Mouse (Mus musculus) hindbrain, embryonic 15.5 days (tissue): ENCODE data around the gene Tescl. TPM values are rescaled to one million over a fixed set of nuclear protein-coding genes. Genes with fewer than 3 reads are reported as not detected.
A peak's percentile ranks its signal among the peaks of the same experiment; 100 is the strongest.

Experiments
- ATAC-seq: fragments of 200-750 bp; cut with Nextera tagmentation; 2 replicates; pipeline ENCODE4 v1.8.0; 2017; ENCODE audit warnings: low read depth, moderate number of reproducible peaks, moderate TSS enrichment; ENCODE audit not compliant: low FRiP score
- H3K27ac ChIP-seq: fragments of 300-500 bp; sonication (generic); replicated peaks from 2 replicates; pipeline ENCODE4 v1.5.1; 2015; ENCODE audit warnings: mild to moderate bottlenecking, inconsistent platforms
- H3K27me3 ChIP-seq: fragments of 300-500 bp; sonication (generic); 2 replicates; pipeline ENCODE4 v1.6.1; 2015; ENCODE audit warnings: control low read depth, inconsistent platforms
- H3K36me3 ChIP-seq: fragments of 300-500 bp; sonication (generic); 2 replicates; pipeline ENCODE4 v1.6.1; 2015; ENCODE audit warnings: control low read depth, inconsistent platforms
- H3K4me1 ChIP-seq: fragments of 300-500 bp; sonication (generic); replicated peaks from 2 replicates; pipeline ENCODE4 v1.6.1; 2015; ENCODE audit warnings: control low read depth, inconsistent platforms
- H3K4me2 ChIP-seq: fragments of 300-500 bp; sonication (generic); 2 replicates; pipeline ENCODE4 v1.6.1; 2015; ENCODE audit warnings: moderate library complexity, mild to moderate bottlenecking, inconsistent platforms
- H3K4me3 ChIP-seq: fragments of 300-500 bp; sonication (generic); 2 replicates; pipeline ENCODE4 v1.5.1; 2015; ENCODE audit warnings: mild to moderate bottlenecking, inconsistent platforms
- H3K9ac ChIP-seq: fragments of 300-500 bp; sonication (generic); 2 replicates; pipeline ENCODE4 v1.6.1; 2015; ENCODE audit warnings: inconsistent platforms
- H3K9me3 ChIP-seq: fragments of 300-500 bp; sonication (generic); 2 replicates; pipeline ENCODE4 v1.6.1; 2016; ENCODE audit warnings: control low read depth, inconsistent platforms
- WGBS: fragments of 180-500 bp; shearing (Covaris S2); methylation state at CpG from one replicate; pipeline ENCODE4 v1.1.7; 2015; 5-methylcytosine and 5-hydroxymethylcytosine counted together
- polyA plus RNA-seq: library from polyadenylated mRNA; unstranded; fragments of >200 nt; fragmentation: Nextera tagmentation; extraction: Ambion mirVana; gene quantifications from 2 replicates; pipeline ENCODE4 v1.2.1, GENCODE M21; 2015

Gene Tescl
- polyA plus RNA-seq, 1 experiment from 2014 or later = 0.23 TPM

DNA sequence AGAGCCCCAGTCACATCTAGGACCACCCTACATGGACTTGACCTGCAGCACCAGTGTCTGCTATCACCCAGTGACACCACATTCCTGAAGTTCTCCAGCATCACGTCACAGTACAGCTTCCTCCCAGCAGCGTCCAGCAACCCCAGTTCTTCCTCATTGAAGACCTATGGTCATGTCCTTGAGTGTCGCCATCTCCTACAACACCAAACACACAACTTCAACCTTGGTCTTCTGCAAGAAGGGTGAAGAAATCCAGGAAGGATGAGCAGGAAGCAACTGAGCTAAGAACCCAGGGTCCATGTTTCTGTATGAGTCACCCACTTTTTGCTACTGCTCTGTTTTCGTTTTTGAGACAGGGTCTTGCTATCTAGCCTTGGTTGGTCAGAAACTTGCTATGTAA, 11.1 kb downstream of the Tescl start:
- H3K27ac ChIP-seq = no peak overlapping the region
- H3K4me1 ChIP-seq = peaks cover 14% of the 10 kb centered on the region
- ATAC-seq = no peak
- H3K36me3 ChIP-seq = no peaks in the 10 kb centered on the region
- 0 out of 2 replicates have a peak, but pooled peaks cover 2% of the 10 kb centered on the region for H3K27me3 ChIP-seq
- H3K4me2 ChIP-seq = no peak overlapping the region
- no peak overlapping the region for H3K4me3 ChIP-seq
- H3K9ac ChIP-seq = no peak overlapping the region
- 84% methylated on average over 4 of the region's 4 CpGs for WGBS
- H3K9me3 ChIP-seq = no peaks in the 10 kb centered on the region

DNA sequence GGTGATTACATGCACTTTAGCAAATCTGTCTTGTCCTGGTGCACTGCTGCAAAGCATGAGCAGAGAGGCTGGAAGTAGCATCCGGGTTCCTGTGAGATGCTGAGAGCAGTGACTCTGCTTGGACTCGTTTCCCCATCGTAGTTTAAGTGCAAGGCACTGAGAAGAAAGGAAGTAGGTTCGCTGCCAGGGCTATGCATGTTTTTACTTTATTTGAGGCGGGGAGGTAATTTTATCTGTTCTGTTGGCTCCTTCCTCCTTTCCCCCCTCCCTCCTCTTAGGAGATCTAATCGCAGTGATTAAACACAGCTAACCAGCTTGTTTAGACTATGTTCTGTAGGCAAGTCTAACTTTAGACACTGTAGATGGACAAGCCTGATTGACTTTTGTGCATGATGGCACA, 14.8 kb downstream of the Tescl start:
- no peak overlapping the region for H3K9ac ChIP-seq
- WGBS = 76% methylated on average over 6 of the region's 6 CpGs
- H3K4me1 ChIP-seq = peaks cover 17% of the 10 kb centered on the region

DNA sequence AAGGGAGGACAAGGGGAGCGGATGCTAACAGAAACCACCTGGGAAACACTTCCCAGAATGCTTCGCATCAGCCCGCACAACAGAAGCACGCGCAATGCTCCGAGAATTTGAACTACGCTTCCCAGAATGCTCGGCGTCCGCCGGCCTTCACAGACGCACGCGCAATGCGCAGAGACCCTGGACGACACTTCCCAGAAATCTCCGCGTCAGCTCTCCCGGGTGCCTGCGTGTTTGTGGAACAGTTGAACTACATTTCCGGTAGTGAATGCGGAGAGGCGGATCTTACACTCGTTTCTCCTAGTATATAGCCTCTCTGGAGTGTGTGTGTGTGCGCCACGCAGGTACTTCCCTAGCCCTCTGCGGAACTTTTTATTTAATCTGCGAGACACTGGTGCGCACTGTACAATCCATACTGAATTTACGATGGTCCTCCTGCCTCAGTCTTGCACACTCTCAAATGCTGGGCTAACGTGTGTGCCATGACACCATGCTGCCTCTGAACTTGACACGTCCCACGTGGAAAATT, 17.1 kb downstream of the Tescl start, which contains the start of gene Zfp94:
Gene Zfp94, minus strand, starts transcription at position 100 of the 526 bp plus-strand sequence.
- H3K9me3 ChIP-seq = no peaks in the 10 kb centered on the region
- 0 out of 2 replicates have a peak, but pooled peaks cover 2% of the 10 kb centered on the region for H3K27me3 ChIP-seq
- ATAC-seq = peak; percentile 97
- H3K4me1 ChIP-seq = peaks cover 17% of the 10 kb centered on the region
- H3K4me3 ChIP-seq = peak within 1 kb of the TSS; percentile 72
- peaks cover 5% of the 10 kb centered on the region; the same call in 1 of the 2 replicates for H3K36me3 ChIP-seq
- peak within 1 kb of the TSS; percentile 79 for H3K4me2 ChIP-seq
- H3K27ac ChIP-seq = peak within 1 kb of the TSS; percentile 87
- H3K9ac ChIP-seq = peak within 1 kb of the TSS; percentile 73
- WGBS = 1% methylated on average over 33 of the region's 33 CpGs

More for the DNA sequence above, 14.8 kb downstream of the Tescl start:
- ATAC-seq = no peak
- H3K4me2 ChIP-seq = no peak overlapping the region
- H3K27ac ChIP-seq = no peak overlapping the region
- 0 out of 2 replicates have a peak, but pooled peaks cover 2% of the 10 kb centered on the region for H3K27me3 ChIP-seq
- H3K9me3 ChIP-seq = no peaks in the 10 kb centered on the region
- H3K36me3 ChIP-seq = no peaks in the 10 kb centered on the region
- H3K4me3 ChIP-seq = no peak overlapping the region

DNA sequence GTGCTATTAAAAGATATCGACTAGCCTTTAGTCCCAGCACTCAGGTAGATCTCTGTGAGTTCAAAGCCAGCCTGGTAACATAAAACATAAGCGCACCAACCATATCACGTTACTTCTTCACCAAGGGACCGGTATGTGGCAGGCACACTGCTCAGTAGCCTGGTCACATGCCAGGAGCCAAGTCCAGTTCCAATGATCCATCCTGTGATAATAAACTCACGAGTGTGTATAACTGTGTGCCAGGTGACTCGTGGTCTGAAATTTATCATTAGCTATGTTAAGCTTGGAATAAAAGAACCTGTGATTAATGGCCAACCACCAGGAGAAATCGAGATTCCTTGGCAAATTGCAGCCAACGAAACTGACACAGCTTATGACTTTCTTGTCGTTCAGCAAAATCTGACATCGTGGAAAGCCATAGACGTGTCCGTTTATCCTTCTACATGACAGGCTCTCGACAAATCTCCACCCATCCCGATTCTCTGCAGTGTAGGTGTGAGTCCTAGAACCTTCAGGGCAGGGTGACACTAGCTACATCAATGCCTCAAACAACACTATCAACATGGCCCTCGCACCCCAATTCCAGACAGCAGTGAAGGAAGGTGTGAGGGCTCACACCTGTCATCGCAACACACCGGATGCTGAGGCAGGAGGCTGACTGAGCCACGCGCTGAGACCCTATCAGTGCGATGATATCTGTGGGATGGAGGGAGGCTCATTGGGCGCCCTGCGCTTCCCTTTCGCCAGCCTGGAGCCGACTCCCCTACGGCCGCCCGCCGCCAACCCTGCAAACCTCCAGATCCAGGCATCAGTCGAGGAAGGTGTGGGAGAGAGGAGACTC, 17.8 kb downstream of the Tescl start:
- Histone ChIP-seq H3K4me3 (peak overlapping the region; percentile 72), H3K27ac (peak overlapping the region; percentile 87), H3K36me3 (peaks cover 12% of the 10 kb centered on the region), H3K9me3 (no peaks in the 10 kb centered on the region), H3K9ac (peak overlapping the region; percentile 73), H3K4me2 (peak overlapping the region; percentile 79), H3K4me1 (peaks cover 17% of the 10 kb centered on the region), H3K27me3 (0 out of 2 replicates have a peak, but pooled peaks cover 2% of the 10 kb centered on the region)
- WGBS = 28% methylated on average over 29 of the region's 29 CpGs
- ATAC-seq = no peak; the same call in 1 of the 2 replicates

DNA sequence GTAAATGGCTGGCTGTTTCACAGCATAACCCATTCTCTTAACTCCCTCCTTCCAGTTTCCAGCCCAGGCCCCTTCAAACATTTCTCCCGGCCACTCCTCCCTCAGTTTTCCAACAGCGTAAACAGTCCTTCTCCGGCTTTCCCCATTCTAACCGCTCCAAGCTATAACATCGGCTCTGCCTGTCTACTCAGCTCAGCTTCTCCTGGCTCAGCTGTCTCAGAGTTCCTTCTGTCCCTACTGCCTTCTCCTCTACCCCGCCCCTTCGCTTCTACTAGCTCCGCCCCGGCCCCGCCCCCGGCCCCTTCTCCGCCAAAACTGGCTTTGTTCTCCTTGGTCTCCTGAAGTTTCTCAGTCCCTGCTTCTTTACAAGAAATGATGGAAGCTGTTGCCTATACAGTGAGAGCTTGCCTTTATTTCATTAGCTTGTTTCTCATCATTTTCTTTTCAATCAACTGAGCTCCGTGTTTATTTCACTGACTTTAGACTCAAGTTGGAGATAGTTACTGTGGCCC, 32.9 kb downstream of the Tescl start, which contains the start of gene Zfp61:
Gene Zfp61, minus strand, starts transcription at position 462 of the 512 bp plus-strand sequence.
- H3K36me3 ChIP-seq = peaks cover 36% of the 10 kb centered on the region
- H3K27me3 ChIP-seq = no peaks in the 10 kb centered on the region
- peak within 1 kb of the TSS; percentile 92 for H3K27ac ChIP-seq
- peak within 1 kb of the TSS; percentile 82 for H3K9ac ChIP-seq
- peak; percentile 43; the same call in 1 of the 2 replicates for ATAC-seq
- peak within 1 kb of the TSS; percentile 78 for H3K4me3 ChIP-seq
- H3K9me3 ChIP-seq = no peaks in the 10 kb centered on the region
- H3K4me1 ChIP-seq = peaks cover 26% of the 10 kb centered on the region
- WGBS = 2% methylated on average over 13 of the region's 13 CpGs
- peak within 1 kb of the TSS; percentile 88 for H3K4me2 ChIP-seq

DNA sequence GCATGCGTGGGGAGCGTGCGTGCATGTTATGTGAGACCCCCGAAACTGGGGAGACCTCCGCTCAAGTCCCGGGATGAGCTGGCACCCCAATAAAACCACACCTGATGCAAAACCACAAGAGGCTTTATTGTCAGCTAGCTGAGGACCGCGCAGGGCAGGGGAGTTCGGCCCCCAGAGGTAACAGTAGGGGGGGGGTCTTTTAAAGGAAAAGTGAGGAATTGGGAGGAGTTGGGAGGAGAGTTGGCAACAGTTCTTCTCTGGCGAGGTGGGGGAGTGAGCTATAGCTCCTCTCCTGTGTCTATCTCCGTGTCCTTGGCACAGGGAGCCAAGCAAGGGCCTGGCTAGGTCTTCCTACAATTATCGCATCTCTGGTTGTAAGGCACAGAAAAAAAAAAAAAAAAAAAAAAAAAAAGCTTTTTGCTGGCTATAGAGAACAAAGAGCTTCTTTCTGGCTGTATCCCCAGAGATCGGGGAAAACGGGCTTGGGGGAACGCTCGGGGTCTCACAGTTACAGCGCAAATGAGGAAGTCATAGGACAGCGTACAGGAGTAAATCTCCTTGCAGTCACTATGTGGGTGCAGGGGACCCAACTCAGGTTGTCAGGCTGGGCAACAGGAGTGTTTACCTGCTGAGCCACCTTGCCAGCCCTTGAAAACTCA, 33.8 kb downstream of the Tescl start:
- Histone ChIP-seq H3K36me3 (peaks cover 41% of the 10 kb centered on the region), H3K27me3 (no peaks in the 10 kb centered on the region), H3K4me3 (peak overlapping the region; percentile 78), H3K4me1 (peaks cover 26% of the 10 kb centered on the region), H3K4me2 (peak overlapping the region; percentile 88), H3K9me3 (no peaks in the 10 kb centered on the region), H3K27ac (peak overlapping the region; percentile 92), H3K9ac (peak overlapping the region; percentile 82)
- WGBS = under 1% methylated on average over 18 of the region's 18 CpGs
- ATAC-seq = peak; percentile 53

DNA sequence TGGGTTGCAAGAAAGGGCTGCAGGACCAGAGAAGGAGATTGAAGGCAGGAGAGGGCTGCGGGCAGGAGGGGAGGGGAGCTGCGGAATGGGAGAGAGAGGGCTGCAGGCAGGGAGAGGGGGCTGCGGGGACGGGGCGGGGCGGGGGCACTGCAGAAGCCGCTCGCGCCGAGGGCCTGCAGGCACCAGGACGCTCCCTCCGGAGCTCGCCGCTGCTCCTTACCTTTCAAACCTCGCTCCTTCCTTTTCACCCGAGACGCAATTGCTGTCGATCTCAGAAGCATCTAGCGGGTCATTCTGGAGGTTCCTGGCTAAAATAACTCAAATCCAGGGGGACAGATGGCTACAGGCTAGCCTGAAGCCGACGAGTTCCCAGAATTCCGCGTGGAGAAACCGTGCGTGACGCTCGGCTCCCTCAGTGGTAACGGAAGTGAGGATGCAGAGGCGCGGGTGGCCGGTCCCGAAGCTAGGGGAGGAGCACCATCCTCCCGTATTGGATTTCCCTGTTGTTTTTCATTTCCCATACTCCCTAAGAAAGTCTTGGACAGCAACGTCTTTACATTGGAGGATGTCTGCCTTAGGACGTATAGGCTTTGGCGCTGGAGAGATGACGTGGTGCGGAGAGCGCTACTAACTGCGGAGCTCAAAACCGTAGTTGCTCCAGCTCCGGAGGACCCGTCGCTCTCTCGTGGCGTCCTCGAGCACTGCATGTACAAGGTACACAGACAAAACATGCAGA, 34.6 kb downstream of the Tescl start:
- H3K9ac ChIP-seq = peak overlapping the region; percentile 82
- H3K36me3 ChIP-seq = peaks cover 49% of the 10 kb centered on the region
- WGBS = under 1% methylated on average over 46 of the region's 47 CpGs
- no peaks in the 10 kb centered on the region for H3K27me3 ChIP-seq
- peaks cover 26% of the 10 kb centered on the region for H3K4me1 ChIP-seq
- H3K27ac ChIP-seq = peak overlapping the region; percentile 92
- peak overlapping the region; percentile 78 for H3K4me3 ChIP-seq
- H3K4me2 ChIP-seq = peak overlapping the region; percentile 88
- ATAC-seq = peak; percentile 92
- H3K9me3 ChIP-seq = no peaks in the 10 kb centered on the region

DNA sequence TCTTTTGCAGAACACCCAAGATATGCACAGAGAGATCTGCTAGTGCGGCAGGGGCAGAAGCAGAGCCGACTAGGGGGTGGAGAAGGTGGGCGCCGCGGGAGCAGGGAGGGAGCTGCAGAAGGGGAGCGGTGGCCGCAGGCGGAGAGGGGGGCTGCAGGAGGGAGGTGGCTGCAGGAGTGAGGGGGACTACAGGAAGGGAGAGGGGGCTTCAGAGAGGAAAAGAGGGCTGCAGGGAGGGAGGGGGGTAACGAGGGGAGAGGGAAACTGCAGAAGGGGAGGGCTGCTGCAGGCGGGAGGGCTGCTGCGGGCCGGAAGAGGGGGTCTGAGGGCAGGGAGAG, 35.1 kb downstream of the Tescl start:
- H3K4me2 ChIP-seq = peak overlapping the region; percentile 88
- WGBS = 0% methylated on average over 12 of the region's 12 CpGs
- peaks cover 52% of the 10 kb centered on the region for H3K36me3 ChIP-seq
- H3K4me1 ChIP-seq = peaks cover 26% of the 10 kb centered on the region
- no peaks in the 10 kb centered on the region for H3K27me3 ChIP-seq
- no peaks in the 10 kb centered on the region for H3K9me3 ChIP-seq
- H3K4me3 ChIP-seq = peak overlapping the region; percentile 78
- peak; percentile 50 for ATAC-seq
- H3K27ac ChIP-seq = peak overlapping the region; percentile 92
- peak overlapping the region; percentile 82 for H3K9ac ChIP-seq

DNA sequence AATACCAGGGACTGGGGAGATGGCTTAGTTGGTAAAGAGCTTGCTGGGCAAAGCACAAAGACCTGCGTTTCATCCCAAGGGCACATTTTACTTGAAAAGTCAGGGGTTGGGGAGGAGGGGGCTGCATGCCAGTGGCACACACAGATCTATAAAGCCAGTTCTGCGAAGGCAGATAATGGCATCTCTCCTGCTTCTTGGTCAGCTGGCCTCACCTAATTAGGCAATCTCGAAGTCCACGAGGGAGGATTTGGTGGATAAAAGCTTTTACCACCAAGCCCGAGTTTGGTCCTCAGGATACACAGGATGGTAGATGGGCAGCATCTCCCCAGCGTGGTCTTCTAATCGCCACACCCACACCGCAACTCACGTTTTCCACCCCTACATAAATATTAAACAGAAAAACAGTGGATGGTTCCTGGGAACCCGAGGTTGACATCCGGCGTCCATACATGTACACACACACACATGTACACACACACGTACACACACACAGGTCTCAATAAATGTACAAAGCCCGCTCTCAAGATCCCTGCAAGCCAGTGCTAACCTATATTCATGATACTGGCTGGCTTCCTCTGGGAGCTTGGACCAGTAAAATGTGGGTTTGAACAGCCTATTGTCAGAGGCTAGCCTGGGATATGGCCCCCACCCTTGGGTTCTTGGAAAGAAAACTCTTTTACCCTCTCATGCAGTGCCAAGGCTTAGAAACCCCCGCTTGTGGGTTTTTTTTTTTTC, 36.2 kb downstream of the Tescl start:
- Histone ChIP-seq H3K4me3 (peak overlapping the region; percentile 78), H3K4me1 (peaks cover 26% of the 10 kb centered on the region), H3K27ac (0 out of 2 replicates have a peak overlapping the region, but pooled peaks have one; percentile 92), H3K27me3 (no peaks in the 10 kb centered on the region), H3K36me3 (peaks cover 50% of the 10 kb centered on the region), H3K4me2 (peak overlapping the region; percentile 88), H3K9ac (0 out of 2 replicates have a peak overlapping the region, but pooled peaks have one; percentile 82), H3K9me3 (no peaks in the 10 kb centered on the region)
- 90% methylated on average over 15 of the region's 15 CpGs for WGBS
- no peak for ATAC-seq

DNA sequence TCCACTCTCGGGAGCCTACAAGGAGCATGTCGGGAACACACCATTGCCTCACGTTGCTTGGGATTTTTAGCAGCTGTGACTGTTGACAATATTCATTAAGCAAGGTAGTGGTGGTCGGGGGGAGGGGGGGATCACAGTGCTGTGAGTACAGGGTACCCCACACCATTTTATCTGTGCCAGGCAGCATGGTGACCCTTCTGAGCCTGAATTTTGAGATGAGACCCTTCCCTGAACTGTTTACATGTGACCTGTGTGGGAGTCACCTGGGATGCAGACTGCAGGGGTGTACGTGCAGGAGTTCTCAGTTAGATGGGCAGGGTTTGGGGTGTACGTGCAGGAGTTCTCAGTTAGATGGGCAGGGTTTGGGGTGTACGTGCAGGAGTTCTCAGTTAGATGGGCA, 37.4 kb downstream of the Tescl start:
- Histone ChIP-seq H3K36me3 (peaks cover 51% of the 10 kb centered on the region), H3K4me3 (no peak overlapping the region), H3K4me1 (peaks cover 26% of the 10 kb centered on the region), H3K27ac (no peak overlapping the region), H3K27me3 (no peaks in the 10 kb centered on the region), H3K9me3 (no peaks in the 10 kb centered on the region), H3K9ac (no peak overlapping the region), H3K4me2 (no peak overlapping the region)
- 93% methylated on average over 7 of the region's 7 CpGs for WGBS
- no peak for ATAC-seq

DNA sequence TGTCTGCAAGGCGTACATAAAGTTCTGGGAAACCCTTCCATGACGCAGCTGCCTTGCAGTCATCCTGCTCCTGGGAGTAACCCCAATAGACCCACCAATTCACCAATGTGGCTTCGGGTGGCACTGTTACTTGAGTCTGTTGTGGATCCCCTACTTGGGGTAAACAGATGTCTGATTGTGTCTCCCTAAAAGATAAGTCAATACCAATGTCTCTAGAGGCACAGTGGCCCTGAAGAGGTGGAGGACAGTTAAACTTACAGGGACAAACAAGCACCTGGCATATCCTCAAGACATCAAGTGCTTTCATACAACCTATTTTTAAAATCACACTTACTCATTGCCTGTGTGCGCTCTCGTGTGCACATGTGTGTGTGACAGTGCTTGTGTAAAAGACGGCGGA, 38.4 kb downstream of the Tescl start:
- no peak for ATAC-seq
- H3K4me2 ChIP-seq = no peak overlapping the region
- WGBS = 99% methylated on average over 7 of the region's 7 CpGs
- H3K9me3 ChIP-seq = no peaks in the 10 kb centered on the region
- H3K9ac ChIP-seq = no peak overlapping the region
- no peaks in the 10 kb centered on the region for H3K27me3 ChIP-seq
- H3K27ac ChIP-seq = no peak overlapping the region
- H3K36me3 ChIP-seq = peaks cover 59% of the 10 kb centered on the region
- no peak overlapping the region for H3K4me3 ChIP-seq
- peaks cover 19% of the 10 kb centered on the region for H3K4me1 ChIP-seq
